Mouse (Mus musculus) right cerebral cortex, postnatal 36 days (tissue): ENCODE measurements around the gene Gtsf1l.
A peak's percentile ranks its signal among the peaks of the same experiment; 100 is the strongest.
"Not testable (repeated sequence)": the region's sequence is repeated elsewhere in the genome, so short reads cannot be mapped to it uniquely, and the experiment has no call there.

ENCODE experiments used
- DNase-seq, 2 experiments: peaks; one replicate each; pipeline ENCODE4 v3.0.0; 2022; ENCODE audit warnings: low spot score in 2 of 2, mixed read lengths in 1 of 2

Gene Gtsf1l

DNA sequence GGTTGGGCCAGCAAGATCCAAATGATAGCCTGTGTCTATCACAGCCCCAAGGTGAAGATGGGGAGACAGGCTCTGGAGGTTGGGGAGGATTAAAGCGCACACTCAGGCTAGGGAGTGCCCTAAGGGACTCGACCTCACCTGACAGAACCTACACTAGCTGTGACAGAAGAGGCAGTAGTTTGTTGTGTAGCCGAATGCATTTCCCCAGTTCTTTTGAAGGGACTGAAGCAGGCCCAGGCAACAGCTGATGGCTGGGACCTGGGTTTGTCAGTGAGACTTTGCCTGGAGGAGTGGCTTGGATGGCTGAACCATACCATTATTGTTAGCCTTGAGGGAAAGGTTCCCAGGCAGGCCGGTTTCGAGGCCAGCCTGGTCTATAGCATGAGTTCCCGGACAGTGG lies 2.6 kb downstream of the Gtsf1l start:
- no peak for DNase-seq

DNA sequence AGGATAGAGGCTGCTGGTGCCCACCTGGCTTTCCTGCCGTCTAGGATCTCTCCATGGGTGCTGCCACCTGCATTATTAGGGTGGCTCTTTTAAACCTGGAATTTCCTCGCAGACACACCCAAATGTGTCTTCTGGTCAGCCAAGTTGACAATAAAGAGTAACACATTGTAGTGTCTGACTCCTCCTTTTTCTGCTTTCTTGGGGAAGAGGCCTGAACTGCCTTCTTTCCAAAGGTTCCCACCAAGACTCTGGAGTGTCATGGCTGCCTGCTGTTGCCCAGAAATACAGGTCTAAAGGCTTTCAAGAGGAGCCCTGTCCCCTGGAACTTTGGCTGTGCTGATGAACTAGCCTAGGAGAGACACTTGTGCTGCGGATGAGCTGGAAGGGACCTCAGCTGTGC lies 3.1 kb downstream of the Gtsf1l start:
- no peak for DNase-seq

GRCm38 (mm10) chr2:163082591-163082990 lies 5.1 kb downstream of the Gtsf1l start:
- no peak for DNase-seq

DNA sequence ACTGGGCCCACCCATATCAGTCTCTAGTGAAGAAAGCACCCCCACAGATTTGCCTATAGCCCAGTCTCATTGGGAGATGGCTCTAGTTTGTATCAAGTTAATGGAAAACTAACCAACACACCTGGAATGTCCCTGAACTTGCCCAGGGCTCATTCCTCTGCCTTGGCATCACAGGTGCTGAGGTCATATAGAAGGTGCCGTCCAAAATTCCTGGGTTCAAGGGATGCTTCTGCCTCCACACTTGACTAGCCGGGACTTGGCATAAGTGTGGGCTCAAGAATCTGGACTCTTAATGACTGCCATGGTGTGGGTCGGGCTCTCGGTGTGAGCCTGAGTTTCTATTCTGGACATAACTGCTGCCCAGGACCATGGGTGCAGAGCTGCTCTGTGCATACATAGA lies 8.6 kb downstream of the Gtsf1l start:
- no peak for DNase-seq

- DNase-seq: no peak
Observed at GRCm38 (mm10) chr2:163075234-163075633, 12.4 kb downstream of the Gtsf1l start.

GRCm38 (mm10) chr2:163074808-163075207 lies 12.8 kb downstream of the Gtsf1l start:
- DNase-seq: no peak

DNA sequence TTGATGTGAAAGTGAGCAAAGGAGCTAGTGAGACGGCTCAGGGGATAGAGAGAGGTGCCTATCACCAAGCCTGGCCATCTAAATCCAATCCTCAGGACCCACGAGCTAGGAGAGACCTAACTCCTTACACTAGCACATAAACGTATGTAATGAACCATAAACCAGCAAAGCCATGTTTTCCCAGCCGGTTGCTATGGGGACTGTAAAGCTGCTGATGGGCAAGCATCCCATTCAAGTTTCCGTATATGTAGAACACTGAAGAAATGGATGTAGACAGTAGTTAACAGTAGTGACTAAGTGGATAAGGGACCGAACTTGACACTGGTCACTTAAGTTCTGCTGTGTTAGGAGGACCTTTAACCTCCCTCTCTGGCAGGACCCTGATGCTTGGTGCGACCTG lies 13.6 kb downstream of the Gtsf1l start:
- no peak for DNase-seq

GRCm38 (mm10) chr2:163073023-163073757 lies 14.5 kb downstream of the Gtsf1l start:
- DNase-seq: no peak

- no peak for DNase-seq
Observed at GRCm38 (mm10) chr2:163071590-163071989, 16.1 kb downstream of the Gtsf1l start.

- DNase-seq: no peak
Observed at GRCm38 (mm10) chr2:163070213-163070612, 17.4 kb downstream of the Gtsf1l start.

DNA sequence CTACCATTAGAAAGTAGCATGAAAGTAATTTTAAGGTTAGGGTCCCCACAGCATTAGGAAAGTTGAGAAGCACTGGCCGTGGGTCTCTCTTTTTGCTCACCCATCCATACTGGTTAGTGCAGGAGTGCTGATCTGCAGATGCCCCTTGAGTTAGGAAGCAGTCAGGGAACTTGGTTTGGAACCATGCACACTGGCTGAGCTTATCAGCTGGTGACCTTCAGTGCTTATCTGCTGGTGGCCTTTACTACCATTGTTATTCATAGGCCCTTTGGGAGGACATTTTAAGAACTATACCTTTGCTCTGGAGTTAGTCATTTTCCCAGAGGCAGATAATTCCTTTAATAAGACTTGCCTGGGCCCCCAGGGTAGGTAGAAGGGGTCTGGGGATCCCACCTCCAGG lies 20.4 kb downstream of the Gtsf1l start:
- no peak for DNase-seq

DNA sequence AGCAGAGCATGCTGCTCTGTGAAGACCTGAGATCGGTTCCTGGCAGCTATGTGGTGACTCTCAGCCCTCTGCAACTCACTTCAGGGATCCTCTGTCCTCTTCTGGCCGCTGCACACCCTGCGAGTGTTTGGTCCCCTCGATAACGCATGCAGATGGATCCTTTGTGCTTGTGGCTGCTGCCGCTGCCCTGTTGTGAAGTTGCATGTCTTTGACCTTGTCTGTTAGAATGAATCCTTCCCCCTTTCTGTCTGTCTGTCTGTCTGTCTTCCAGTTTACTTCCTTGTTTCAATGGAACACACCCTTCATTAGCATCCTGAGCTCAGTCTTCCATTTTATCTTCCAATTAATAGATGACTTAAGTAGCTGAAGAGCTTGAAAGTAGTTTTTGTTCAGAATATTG lies 21.3 kb downstream of the Gtsf1l start:
- no peak for DNase-seq

GRCm38 (mm10) chr2:163062119-163062508 lies 25.5 kb downstream of the Gtsf1l start:
- DNase-seq: no peak

GRCm38 (mm10) chr2:163061203-163062118 lies 26.2 kb downstream of the Gtsf1l start:
- DNase-seq: no peak

GRCm38 (mm10) chr2:163060630-163061029 lies 27.0 kb downstream of the Gtsf1l start:
- DNase-seq: no peak

DNA sequence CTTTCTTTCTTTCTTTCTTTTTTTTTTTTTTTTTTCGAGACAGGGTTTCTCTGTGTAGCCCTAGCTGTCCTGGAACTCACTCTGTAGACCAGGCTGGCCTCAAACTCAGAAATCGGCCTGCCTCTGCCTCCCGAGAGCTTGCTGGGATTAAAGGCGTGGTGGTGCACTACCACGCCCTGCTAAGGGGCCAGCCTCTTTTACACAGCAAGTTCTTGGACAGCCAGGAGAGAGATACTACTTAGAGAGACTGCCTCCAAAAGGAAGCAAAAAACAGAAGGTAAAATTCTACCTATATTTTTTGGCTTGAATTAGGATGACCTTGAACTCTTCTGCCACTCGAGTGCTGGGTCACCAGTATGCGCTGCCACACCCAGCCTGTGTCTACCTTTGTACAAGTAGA lies 28.7 kb downstream of the Gtsf1l start:
- not testable (repeated sequence) for DNase-seq

GRCm38 (mm10) chr2:163056584-163056983 lies 31.1 kb downstream of the Gtsf1l start:
- no peak for DNase-seq

- no peak for DNase-seq
Observed at GRCm38 (mm10) chr2:163055715-163056114, 31.9 kb downstream of the Gtsf1l start.

DNA sequence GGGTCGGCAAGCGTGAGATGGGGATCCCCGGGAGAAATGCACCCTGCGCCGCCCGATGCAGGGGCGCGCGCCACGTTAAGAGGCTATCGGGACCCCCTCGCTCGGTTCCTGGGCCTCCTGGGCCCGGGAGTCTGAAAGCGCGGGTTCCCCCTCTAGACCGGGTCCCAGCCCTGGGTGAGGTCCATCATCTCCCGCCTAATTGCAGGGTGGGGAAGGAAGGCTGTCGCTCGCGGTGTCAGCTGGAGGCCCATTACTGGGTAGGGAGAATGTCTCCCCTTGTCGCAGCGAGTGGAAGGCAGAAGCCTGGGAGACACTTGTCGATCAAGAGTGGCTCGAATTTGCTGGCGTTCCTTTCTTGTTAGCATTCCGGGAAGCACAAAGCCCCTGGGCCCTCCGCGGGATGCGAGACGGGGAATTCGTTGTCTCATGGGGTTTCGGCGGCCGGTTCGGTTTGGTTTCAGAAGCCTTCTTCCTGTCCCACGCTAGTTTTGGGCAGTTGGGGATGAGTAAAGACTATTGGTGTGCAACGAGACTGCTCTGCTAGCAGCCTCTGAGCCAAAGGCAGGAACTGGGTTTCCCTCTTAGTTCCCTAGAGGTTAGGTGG lies 32.7 kb downstream of the Gtsf1l start:
- no peak for DNase-seq

- peak; percentile 67 to 72 for DNase-seq
Observed at GRCm38 (mm10) chr2:163054335-163054840, 33.3 kb downstream of the Gtsf1l start, which contains the start of gene Mybl2. TSS of gene Mybl2 (plus strand) at chr2:163054687.

DNA sequence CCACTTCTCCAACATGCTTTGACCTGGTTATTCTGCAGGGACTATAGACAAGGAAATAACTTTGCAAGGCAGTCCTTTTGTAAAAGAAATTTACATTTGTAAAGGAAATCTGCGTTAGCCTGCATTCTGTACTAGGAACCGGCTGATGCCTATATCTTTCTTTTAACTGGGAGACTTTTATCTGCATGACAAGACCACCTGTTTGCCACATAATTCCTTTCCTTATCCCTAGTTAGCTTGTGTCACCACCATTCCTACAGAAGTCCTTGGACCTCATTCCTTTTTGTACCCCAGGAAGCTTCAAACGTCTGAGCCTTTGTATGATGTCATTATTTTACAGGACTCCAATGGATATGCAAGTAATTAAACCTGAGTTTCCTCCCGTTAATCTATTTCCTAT lies 34.8 kb downstream of the Gtsf1l start:
- no peak for DNase-seq

DNA sequence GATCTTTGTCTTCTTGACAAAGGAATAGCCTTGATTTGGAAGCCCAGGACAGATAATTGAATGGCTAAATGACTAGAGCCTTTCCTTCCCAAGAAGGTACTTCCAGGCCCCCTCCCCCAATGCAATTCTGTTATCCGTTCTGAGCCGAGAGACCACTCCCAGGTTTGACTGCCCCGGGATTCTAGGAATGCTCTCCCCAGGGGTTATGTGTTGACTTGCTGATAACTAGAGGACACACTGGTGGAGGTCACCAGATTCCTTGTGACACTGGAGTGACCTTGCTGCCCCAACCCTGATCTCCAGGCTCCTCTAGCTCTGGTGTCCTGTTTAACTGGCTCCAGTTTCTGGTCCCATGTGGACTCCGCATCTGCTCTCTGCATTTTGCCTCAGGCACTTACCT lies 35.6 kb downstream of the Gtsf1l start:
- DNase-seq: no peak
